Mouse (Mus musculus) bone marrow macrophage, adult 2 months (primary cell): ENCODE data around the gene Tmem41b. TPM values are rescaled to one million over a fixed set of nuclear protein-coding genes. Genes with fewer than 3 reads are reported as not detected.
"Not testable (repeated sequence)": the region's sequence is repeated elsewhere in the genome, so short reads cannot be mapped to it uniquely, and the experiment has no call there.

ENCODE experiments used
- H3K27ac ChIP-seq: 2 replicates; pipeline ENCODE4 v1.5.1; 2012; ENCODE audit warnings: low read depth, low read length; ENCODE audit not compliant: insufficient read depth
- H3K4me1 ChIP-seq: 2 replicates; pipeline ENCODE4 v1.6.1; 2012; ENCODE audit warnings: low read length; ENCODE audit not compliant: control insufficient read depth, insufficient read depth
- H3K4me3 ChIP-seq: 2 replicates; pipeline ENCODE4 v1.5.1; 2012; ENCODE audit warnings: mild to moderate bottlenecking, low read length, moderate library complexity; ENCODE audit not compliant: insufficient read depth
- CTCF ChIP-seq: IDR thresholded peaks from 2 replicates; pipeline ENCODE4 v1.5.1; 2012; ENCODE audit warnings: low read depth, mild to moderate bottlenecking, low read length, moderate library complexity
- POLR2A ChIP-seq: IDR thresholded peaks from 2 replicates; pipeline ENCODE4 v1.6.1; 2012; ENCODE audit warnings: mild to moderate bottlenecking, low read depth, low read length, borderline replicate concordance
- polyA plus RNA-seq: library from polyadenylated mRNA; stranded (reverse); fragments of >200 nt; gene quantifications from 2 replicates; pipeline ENCODE4 v1.2.4, GENCODE M21; 2012; ENCODE audit not compliant: missing spikeins, insufficient read depth, insufficient read length

Tmem41b gene
- polyA plus RNA-seq, 1 experiment: 47.3 TPM

- H3K4me1 ChIP-seq: peaks cover 17% of the 10 kb centered on the region
- H3K27ac ChIP-seq: no peak overlapping the region
- no peak overlapping the region for H3K4me3 ChIP-seq
- TF ChIP-seq CTCF (no peak), POLR2A (no peak)
Measured at GRCm38 (mm10) chr7:110008513-110008912, 21.8 kb upstream of the Tmem41b start.

GRCm38 (mm10) chr7:110006471-110007195 lies 19.9 kb upstream of the Tmem41b start:
- H3K4me1 ChIP-seq: peaks cover 32% of the 10 kb centered on the region
- H3K4me3 ChIP-seq: peak overlapping the region; percentile 42
- TF ChIP-seq CTCF (no peak), POLR2A (no peak)
- peak overlapping the region; percentile 82 for H3K27ac ChIP-seq

GRCm38 (mm10) chr7:110005976-110006375 lies 19.2 kb upstream of the Tmem41b start:
- Histone ChIP-seq H3K4me1 (peaks cover 36% of the 10 kb centered on the region), H3K4me3 (peak overlapping the region; percentile 21; the same call in 1 of the 2 replicates), H3K27ac (peak overlapping the region; percentile 80)
- TF ChIP-seq POLR2A: no peak
- no peak for TF ChIP-seq CTCF

GRCm38 (mm10) chr7:110002968-110003367 lies 16.2 kb upstream of the Tmem41b start:
- no peak for TF ChIP-seq POLR2A
- TF ChIP-seq CTCF: no peak
- Histone ChIP-seq H3K4me1 (peaks cover 40% of the 10 kb centered on the region), H3K27ac (peak overlapping the region; percentile 71), H3K4me3 (no peak overlapping the region)

- Histone ChIP-seq H3K27ac (peak overlapping the region; percentile 71), H3K4me1 (peaks cover 40% of the 10 kb centered on the region), H3K4me3 (no peak overlapping the region)
- no peak for TF ChIP-seq POLR2A
- no peak for TF ChIP-seq CTCF
Measured at GRCm38 (mm10) chr7:110002092-110002491, 15.4 kb upstream of the Tmem41b start.

GRCm38 (mm10) chr7:109998388-109998787 lies 11.7 kb upstream of the Tmem41b start:
- Histone ChIP-seq H3K4me3 (no peak overlapping the region), H3K27ac (no peak overlapping the region), H3K4me1 (peaks cover 28% of the 10 kb centered on the region)
- TF ChIP-seq CTCF (no peak), POLR2A (no peak)

GRCm38 (mm10) chr7:109993157-109993959 lies 6.6 kb upstream of the Tmem41b start:
- Histone ChIP-seq H3K4me3 (no peak overlapping the region), H3K27ac (no peak overlapping the region), H3K4me1 (peaks cover 18% of the 10 kb centered on the region)
- no peak for TF ChIP-seq POLR2A
- TF ChIP-seq CTCF: no peak

GRCm38 (mm10) chr7:109991286-109991685 lies 4.6 kb upstream of the Tmem41b start:
- Histone ChIP-seq H3K4me1 (peaks cover 18% of the 10 kb centered on the region), H3K4me3 (no peak overlapping the region), H3K27ac (no peak overlapping the region)
- TF ChIP-seq POLR2A: no peak
- no peak for TF ChIP-seq CTCF

- TF ChIP-seq POLR2A (no peak), CTCF (no peak)
- peak overlapping the region; percentile 50 for H3K27ac ChIP-seq
- H3K4me3 ChIP-seq: peak overlapping the region; percentile 83
- H3K4me1 ChIP-seq: peaks cover 3% of the 10 kb centered on the region
Measured at GRCm38 (mm10) chr7:109986133-109986669, 528 bp downstream of the Tmem41b start.

GRCm38 (mm10) chr7:109985661-109986132 lies 1.0 kb downstream of the Tmem41b start:
- no peak for TF ChIP-seq CTCF
- TF ChIP-seq POLR2A: no peak
- Histone ChIP-seq H3K27ac (peak overlapping the region; percentile 33), H3K4me1 (peaks cover 2% of the 10 kb centered on the region; the same call in 1 of the 2 replicates), H3K4me3 (peak overlapping the region; percentile 83)

GRCm38 (mm10) chr7:109984608-109985007 lies 2.1 kb downstream of the Tmem41b start:
- not testable (repeated sequence) for H3K4me3 ChIP-seq, H3K4me1 ChIP-seq, H3K27ac ChIP-seq
